Mouse (Mus musculus) urinary bladder, adult 2 months (tissue): ENCODE measurements around the gene Ankrd49. TPM values are rescaled to one million over a fixed set of nuclear protein-coding genes. Genes with fewer than 3 reads are reported as not detected.

Source experiments
- DNase-seq: peaks from one replicate; pipeline ENCODE4 v3.0.0; 2022; ENCODE audit warnings: low spot score
- polyA plus RNA-seq: library from polyadenylated mRNA; depleted of rRNA; stranded (reverse); fragments of >200 nt; gene quantifications from 2 replicates; pipeline ENCODE4 v1.2.3, GENCODE M21; 2012; rRNA removed

Ankrd49 gene
- polyA plus RNA-seq: 18.0 and 18.9 TPM in 2 replicates

DNA sequence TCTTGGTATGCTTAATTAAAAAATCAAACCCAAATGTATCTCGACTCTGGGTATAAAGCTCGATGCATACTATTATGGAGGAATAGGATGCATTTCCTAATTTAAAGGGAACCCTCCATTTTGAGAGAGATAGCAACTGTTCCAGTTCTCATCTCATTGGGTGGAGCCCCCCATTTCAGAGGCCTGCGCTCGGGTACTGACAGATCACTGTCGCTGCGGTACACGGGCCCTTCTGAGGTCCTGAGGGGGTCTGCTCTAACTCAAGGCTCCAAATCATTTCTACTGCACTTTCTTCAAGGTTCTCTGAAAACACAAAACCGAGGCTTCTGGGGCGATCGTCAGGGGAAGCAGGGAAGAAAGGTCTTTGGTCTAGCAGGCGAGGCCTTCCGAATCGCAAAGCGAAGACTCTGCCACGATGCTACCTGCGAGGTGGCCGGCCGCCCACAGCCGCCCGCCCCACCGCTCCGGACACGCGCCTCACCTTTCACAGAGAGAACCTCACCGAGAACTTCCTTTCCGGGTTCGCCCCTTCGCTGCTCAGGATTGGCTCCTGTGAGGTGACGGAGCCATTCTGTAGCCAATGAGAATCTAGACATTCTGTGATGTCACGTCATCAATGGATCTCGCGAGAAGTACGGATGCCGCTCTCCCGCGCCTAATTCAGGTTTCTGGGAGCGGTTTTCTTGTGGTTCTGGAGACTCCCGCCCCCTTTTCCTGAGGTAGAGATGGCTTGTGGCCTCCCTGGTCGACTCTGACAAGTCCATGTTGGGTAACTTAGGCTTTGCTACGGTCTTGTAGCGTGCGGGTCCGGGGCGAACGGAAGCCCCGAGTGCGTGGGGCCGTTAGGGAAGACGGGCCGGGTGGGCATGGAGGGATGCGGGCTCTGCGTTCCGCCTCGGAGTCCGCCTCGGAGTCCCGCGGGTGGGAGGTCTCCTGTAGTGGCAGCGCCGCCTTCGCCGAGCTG is at the start of gene Ankrd49, which contains the start of gene Mre11a:
Gene Ankrd49 (minus strand): TSS at position 818 of the 964 bp plus-strand sequence.
Gene Mre11a (plus strand): TSS at position 616 of the 964 bp plus-strand sequence.
- peak; percentile 78 for DNase-seq

GRCm38 (mm10) chr9:14832046-14832445 is 47.4 kb upstream of the Ankrd49 start:
- DNase-seq: no peak

DNA sequence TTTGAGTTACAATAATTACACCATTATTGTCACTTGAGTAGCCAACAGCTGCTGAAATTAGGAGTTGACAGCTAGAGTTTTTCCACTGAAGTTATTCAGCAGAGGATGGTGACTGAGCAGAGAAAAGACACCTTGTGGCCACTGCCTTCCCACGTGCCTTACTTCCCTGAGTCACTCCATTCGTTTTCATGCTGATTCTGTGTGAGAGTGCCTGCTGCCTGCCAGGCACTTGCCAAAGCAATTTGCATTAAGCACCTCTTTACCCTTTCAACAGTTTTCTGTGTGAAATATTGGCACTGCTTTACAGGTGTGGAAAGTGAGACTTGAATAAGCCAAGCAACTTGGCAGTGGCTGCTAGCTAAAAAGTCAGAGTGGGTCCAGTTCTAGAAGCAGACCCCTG is 43.2 kb upstream of the Ankrd49 start:
- no peak for DNase-seq

DNA sequence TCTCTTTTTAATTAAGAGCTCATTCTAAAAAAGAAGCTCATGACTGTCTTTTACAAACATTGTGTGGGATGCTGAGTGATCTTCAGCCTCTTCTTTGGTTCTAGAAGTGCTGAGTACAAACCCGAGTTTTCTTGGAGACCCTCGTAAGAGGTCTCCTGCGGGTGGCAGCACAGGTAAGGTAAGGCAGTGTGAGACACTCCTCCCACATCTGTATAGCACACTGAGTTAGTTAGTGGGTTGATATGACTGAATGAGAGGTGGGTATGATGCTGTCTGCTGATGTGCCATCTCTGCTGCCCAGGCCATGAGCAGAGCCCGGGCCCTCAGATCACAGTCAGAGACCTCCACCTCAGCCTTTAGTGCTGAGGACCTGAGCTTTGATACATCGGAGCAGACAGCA is 40.2 kb upstream of the Ankrd49 start:
- no peak for DNase-seq

DNA sequence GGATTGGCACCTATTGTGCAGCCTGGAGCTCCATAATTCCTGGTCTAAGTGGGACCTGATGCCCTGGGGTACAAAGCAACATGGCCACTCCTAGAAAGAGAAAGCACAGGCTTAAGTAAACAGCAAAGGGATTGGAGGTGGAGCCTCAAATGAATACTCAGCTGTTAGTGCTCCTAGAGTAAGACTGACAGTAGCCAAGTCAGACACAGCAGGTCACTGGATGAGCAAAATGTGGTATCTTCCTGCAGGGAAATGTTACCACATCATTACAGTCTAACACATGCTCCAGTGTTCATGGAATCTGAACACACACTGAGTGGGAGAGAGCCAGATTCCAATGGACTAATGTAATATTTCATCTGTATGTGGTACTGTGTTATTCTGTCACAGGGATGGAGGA is 36.7 kb upstream of the Ankrd49 start:
- no peak for DNase-seq

GRCm38 (mm10) chr9:14810111-14810510 is 25.5 kb upstream of the Ankrd49 start:
- no peak for DNase-seq

DNA sequence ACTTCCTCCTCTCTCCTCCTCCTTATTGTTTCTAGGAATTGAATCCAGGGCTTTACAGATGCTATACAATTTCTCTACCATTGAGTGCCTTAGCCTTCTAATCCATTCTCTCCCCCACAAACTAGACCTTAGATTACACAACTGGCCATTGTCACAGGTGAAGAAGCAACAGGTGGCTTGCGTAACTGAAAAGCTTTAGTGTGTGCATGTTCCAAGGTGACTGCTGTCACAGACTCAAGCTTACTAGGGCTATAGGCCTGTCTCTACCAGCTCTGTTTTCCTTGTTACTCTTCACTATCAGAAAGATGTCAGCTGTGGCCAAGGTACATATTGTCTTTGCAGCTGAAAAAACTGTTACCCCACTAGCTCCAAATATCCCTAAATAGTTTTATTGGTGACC is 22.1 kb upstream of the Ankrd49 start:
- no peak for DNase-seq

GRCm38 (mm10) chr9:14805714-14806113 is 21.1 kb upstream of the Ankrd49 start:
- DNase-seq: no peak

- no peak for DNase-seq
Observed at GRCm38 (mm10) chr9:14787356-14787755, 2.7 kb upstream of the Ankrd49 start.

- DNase-seq: no peak
Observed at GRCm38 (mm10) chr9:14778341-14778740, 6.3 kb downstream of the Ankrd49 start.

GRCm38 (mm10) chr9:14773813-14774212 is 10.8 kb downstream of the Ankrd49 start:
- no peak for DNase-seq

DNA sequence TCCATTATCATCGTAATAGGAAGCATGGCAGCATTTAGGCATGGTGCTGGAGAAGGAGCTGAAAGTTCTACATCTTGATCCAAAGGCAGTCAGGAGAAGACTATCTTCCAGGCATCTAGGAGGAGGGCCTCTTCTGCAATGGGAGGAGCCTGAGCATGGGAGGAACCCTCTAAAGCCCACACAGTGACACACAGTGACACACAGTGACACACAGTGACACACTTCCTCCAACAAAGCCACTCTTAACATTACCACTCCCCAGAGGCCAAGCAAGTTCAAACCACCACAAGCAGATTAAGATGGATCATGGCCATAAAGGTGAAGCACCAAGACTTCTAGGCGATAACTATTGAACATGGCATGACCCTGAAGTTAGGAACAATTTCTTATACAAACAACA is 12.6 kb downstream of the Ankrd49 start:
- DNase-seq: no peak

DNA sequence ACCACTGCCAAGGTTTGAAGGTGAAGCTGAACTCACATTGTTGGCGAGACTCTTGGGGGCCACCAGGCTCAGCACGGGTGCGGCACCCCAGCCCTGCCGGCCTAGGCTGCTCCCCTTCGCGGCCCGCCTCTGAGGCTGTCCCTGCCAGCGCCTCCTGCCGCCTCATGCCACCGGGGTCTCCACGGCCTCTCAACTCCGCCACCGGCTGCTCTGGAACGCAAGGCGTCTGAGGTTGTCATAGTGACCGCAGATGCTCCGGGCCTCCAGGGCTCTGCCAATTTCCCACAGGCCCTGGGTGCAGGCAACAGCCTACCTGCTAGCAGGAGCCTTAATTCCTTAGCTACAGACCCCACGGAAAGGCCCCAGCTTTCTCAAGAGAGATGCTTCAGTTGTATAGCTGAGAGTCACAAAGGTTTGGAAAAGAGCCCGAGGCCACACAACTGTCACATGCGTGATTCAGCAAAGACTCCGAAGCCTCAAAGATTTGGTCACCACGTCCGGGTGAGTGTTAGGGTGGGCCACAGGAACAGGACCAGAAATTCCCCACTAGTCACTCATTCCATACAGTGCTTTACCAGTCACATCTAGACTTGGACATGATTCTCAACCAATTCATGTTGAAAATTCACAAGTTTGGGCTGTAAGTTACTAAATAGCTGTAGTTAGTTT is 13.7 kb downstream of the Ankrd49 start, which contains the start of gene 1700012B09Rik:
Gene 1700012B09Rik (minus strand): TSS at position 228 of the 669 bp plus-strand sequence.
- DNase-seq: no peak

DNA sequence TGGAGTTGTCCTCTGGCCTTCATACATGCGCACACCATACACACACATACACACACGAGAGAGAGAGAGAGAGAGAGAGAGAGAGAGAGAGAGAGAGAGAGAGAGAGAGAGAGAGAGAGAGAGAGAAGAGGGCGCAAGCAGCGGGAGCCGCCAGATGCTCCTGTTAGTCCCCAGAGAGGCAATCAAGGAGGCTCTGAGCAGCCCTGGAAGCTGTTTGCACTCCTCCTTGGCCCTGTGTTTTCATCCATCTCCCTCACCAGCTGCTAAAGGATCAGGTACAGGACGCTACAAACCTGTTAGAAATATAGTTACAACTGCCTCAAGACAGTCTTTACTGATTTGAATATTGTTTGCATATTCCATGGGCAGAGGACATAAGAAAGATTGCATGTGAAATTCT is 14.8 kb downstream of the Ankrd49 start:
- DNase-seq: no peak

DNA sequence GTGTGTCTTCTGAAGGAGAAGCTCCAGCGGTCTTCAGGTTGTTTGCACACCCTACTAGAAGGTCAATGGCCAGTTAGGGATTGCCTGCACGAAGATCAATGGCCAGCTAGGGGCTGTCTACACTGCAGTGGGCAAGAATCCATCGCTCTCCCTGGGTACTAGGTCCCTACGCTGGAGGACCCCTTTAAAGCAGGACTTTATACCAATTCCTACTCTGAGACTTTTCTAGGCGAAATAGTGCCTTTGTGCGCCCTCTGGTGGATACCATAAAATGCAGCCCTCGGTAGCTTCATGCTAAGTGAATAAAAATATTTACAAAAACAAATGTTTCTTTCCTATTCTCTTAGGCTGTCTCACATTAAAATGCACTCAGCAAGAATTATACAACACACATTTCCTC is 19.9 kb downstream of the Ankrd49 start:
- no peak for DNase-seq

GRCm38 (mm10) chr9:14759261-14759660 is 25.4 kb downstream of the Ankrd49 start:
- DNase-seq: no peak

DNA sequence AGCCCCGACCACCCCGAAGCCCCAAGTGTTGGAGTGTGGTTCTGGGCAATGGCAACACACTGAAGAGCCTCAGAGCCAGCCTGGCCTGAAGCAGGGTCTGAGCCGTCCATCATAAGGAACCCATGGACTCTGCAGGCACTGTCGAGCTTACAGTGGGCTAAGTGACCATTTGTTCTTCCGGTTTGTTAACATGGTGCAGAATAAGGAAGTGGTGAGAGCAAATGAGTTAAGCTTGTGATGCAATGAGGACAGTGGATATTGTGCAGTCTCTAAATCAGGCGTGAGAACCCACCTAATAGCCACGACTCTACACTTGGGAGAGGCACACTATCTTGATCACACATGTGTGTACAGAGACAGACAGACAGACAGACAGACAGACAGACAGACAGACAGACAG is 26.1 kb downstream of the Ankrd49 start:
- DNase-seq: no peak

- DNase-seq: no peak
Observed at GRCm38 (mm10) chr9:14754469-14754868, 30.2 kb downstream of the Ankrd49 start.

GRCm38 (mm10) chr9:14753947-14754346 is 30.7 kb downstream of the Ankrd49 start:
- DNase-seq: no peak

- peak; percentile 66 for DNase-seq
Observed at GRCm38 (mm10) chr9:14752001-14752522, 32.6 kb downstream of the Ankrd49 start, which contains the start of gene Fut4. Gene Fut4, minus strand, starts transcription at chr9:14752393.

DNA sequence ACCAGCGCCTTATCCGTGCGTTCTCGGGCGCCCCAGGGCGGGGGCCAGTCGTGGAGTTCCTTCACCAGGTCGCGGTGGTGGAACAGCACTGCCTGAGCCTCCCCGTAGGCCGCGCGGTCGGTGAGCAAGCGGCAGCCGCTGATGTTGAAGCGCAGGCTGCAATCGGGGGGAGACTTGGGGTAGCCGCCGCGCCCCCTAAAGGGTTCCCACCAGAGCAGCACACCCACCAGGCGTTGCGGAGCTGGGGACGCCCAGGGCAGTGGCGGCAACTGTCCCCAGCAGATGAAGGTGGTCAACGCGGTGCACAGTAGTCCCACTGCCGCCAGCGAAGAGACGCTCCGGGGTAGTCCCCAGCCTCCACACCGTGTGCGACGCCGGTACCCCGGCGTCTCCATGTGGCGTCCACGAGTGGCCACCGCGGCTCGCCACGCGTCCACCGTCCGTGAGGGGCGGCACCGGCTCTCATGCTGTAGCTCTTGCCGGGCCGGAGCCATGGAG is 33.1 kb downstream of the Ankrd49 start:
- DNase-seq: peak; percentile 34

DNA sequence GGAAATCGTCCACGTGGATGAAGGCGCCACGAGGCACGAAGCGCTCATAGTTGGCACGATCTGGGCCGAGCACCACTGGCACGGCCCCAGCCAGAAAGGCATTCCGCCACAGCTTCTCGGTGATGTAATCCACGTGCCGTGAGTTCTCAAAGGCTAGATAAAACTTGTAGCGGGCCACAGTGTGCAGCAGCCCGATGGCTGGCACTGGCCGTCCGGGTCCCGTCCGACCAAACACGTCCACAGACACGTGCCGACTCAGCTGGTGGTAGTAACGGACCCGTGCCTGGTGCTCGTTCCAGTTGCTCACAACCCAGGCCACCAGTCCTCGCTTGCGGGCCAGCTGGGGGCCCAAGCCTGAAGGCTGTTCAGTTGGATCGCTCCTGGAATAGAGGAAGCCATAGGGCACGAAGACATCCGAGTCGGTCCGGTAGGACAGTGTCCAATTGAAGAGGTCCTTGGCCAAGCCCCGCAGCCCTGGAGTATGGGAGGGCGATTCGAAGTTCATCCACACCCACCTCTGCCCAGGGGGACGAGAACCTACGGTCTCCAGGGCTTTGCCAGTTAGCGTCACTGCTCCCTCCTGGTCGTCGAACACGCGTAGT is 33.7 kb downstream of the Ankrd49 start:
- no peak for DNase-seq
